Mouse (Mus musculus) kidney, embryonic 16.5 days (tissue): ENCODE results near the gene Map4k2. TPM values are rescaled to one million over a fixed set of nuclear protein-coding genes. Genes with fewer than 3 reads are reported as not detected.

Experiments used
- ATAC-seq: fragments of 200-750 bp; cut with Nextera tagmentation; 2 replicates; pipeline ENCODE4 v1.8.0; 2017; ENCODE audit warnings: moderate TSS enrichment; ENCODE audit not compliant: low FRiP score, low TSS enrichment
- H3K27ac ChIP-seq: fragments of 300-500 bp; sonication (generic); 2 replicates; pipeline ENCODE4 v1.5.1; 2014; ENCODE audit warnings: low read length
- H3K27me3 ChIP-seq: fragments of 300-500 bp; sonication (generic); 2 replicates; pipeline ENCODE4 v1.6.1; 2014; ENCODE audit warnings: low read length, control low read depth, mixed read lengths; ENCODE audit not compliant: insufficient read depth
- H3K36me3 ChIP-seq: fragments of 300-500 bp; sonication (generic); 2 replicates; pipeline ENCODE4 v1.6.1; 2014; ENCODE audit warnings: low read length, control low read depth, mixed read lengths; ENCODE audit not compliant: insufficient read depth
- H3K4me1 ChIP-seq: fragments of 300-500 bp; sonication (generic); 2 replicates; pipeline ENCODE4 v1.6.1; 2014; ENCODE audit warnings: low read length, control low read depth, mixed read lengths; ENCODE audit not compliant: insufficient read depth
- H3K4me2 ChIP-seq: fragments of 300-500 bp; sonication (generic); replicated peaks from 2 replicates; pipeline ENCODE4 v1.6.1; 2014; ENCODE audit warnings: low read depth, low read length
- H3K4me3 ChIP-seq: fragments of 300-500 bp; sonication (generic); 2 replicates; pipeline ENCODE4 v1.5.1; 2014; ENCODE audit warnings: mild to moderate bottlenecking, low read length
- H3K9ac ChIP-seq: fragments of 300-500 bp; sonication (generic); replicated peaks from 2 replicates; pipeline ENCODE4 v1.6.1; 2014; ENCODE audit warnings: low read length
- H3K9me3 ChIP-seq: fragments of 300-500 bp; sonication (generic); 2 replicates; pipeline ENCODE4 v1.6.1; 2016; ENCODE audit warnings: low read length, control low read depth
- WGBS: fragments of 180-500 bp; shearing (Covaris S2); extraction: QIAGEN DNeasy Blood & Tissue Kit; methylation state at CpG from one replicate; pipeline ENCODE4 v1.1.7; 2014; 5-methylcytosine and 5-hydroxymethylcytosine counted together
- polyA plus RNA-seq: library from polyadenylated mRNA; unstranded; fragments of >200 nt; fragmentation: Nextera tagmentation; extraction: Ambion mirVana; gene quantifications from 2 replicates; pipeline ENCODE4 v1.2.1, GENCODE M21; 2015

Gene Map4k2
- 25.9 and 28.7 TPM in 2 replicates for polyA plus RNA-seq

DNA sequence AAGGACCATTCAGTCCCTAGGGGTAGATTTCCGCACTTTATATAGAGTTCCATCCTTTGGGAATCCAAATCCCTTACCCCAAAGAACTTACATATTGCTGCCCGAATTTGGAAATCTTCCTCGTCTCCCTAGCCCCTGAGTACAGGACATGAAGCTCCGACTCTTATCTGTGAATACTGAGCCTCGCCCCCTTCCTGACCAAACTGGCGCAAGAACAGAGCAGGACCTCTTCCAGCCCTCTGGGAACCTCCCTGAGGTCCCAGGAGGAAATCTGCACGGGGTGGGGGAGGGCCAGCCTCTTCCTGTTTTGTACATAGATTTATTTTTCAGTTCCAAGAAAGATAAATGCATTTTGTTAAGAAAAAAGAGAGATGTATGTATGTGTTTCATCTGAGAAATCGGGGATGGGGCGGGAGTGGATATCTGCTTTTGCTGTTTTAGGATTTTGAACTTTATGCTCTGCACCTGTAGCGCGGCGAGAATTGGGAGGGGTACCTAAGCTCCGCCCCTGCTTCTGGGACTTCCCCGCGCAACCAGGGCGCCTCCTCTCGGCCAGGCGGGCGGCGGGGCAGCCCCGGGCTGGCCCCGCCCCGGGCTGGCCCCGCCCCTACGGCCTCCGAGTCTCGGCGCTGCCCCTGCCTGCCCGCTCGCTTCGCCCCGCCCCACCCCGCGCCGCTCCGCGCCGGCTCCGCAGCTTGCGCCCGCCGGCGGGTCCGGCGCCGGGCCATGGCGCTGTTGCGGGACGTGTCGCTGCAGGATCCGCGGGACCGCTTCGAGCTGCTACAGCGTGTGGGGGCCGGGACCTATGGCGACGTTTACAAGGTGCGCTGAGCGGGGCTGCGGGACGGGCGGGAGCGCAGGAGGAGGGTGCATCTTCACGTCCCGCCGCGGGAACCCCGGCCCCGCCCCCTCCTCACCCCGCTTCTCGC, at the start of gene Map4k2:
Map4k2 (plus strand) TSS at position 612 of the 929 bp plus-strand sequence.
- WGBS = 4% methylated on average over 50 of the region's 72 CpGs
- H3K9me3 ChIP-seq = no peaks in the 10 kb centered on the region
- no peaks in the 10 kb centered on the region for H3K27me3 ChIP-seq
- peaks cover 36% of the 10 kb centered on the region for H3K4me1 ChIP-seq
- H3K27ac ChIP-seq = peak within 1 kb of the TSS; percentile 65
- peak within 1 kb of the TSS; percentile 82 for H3K4me3 ChIP-seq
- H3K9ac ChIP-seq = peak within 1 kb of the TSS; percentile 77
- H3K36me3 ChIP-seq = peaks cover 45% of the 10 kb centered on the region
- H3K4me2 ChIP-seq = peak within 1 kb of the TSS; percentile 99
- peak; percentile 75 for ATAC-seq

DNA sequence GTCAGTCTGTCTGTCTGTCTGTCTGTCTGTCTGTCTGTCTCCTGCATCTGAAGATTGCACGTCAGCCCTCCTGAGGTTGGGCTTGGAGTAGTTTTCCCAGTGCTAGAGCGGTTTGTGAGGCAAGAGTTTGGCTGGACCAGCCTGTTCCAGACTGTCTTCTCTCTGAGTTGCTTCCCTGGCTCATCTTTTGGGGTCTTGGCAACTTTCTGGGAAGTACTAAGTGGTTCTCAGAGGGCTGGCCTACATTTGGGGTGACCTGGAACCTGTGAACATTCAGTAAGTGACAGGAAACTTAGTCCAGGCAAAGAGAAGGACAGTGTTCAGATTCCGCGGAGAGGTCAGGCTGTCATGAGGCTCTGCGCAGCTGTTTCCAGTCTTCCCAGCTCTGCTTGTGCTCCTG, 48.7 kb upstream of the Map4k2 start:
- Histone ChIP-seq H3K4me1 (peaks cover 10% of the 10 kb centered on the region), H3K27ac (peak overlapping the region; percentile 78), H3K36me3 (peaks cover 34% of the 10 kb centered on the region), H3K27me3 (no peaks in the 10 kb centered on the region), H3K9ac (no peak overlapping the region), H3K4me2 (no peak overlapping the region), H3K9me3 (no peaks in the 10 kb centered on the region), H3K4me3 (no peak overlapping the region)
- 88% methylated on average over 5 of the region's 5 CpGs for WGBS
- ATAC-seq = no peak

DNA sequence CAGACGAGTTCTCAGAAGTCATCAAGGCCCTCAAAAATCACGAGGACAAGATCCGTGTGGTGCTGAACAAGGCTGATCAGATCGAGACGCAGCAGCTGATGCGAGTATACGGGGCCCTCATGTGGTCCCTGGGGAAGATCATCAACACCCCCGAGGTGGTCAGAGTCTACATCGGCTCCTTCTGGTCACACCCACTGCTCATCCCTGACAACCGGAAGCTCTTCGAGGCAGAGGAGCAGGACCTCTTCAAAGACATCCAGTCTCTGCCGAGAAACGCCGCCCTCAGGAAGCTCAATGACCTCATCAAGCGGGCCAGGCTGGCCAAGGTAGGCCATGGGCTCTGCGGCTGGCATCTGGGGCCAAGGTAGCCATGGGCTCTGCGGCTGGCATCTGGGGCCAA, 46.6 kb upstream of the Map4k2 start:
- no peak for ATAC-seq
- Histone ChIP-seq H3K4me1 (peaks cover 3% of the 10 kb centered on the region; the same call in 1 of the 2 replicates), H3K27ac (no peak overlapping the region), H3K4me3 (no peak overlapping the region), H3K36me3 (peaks cover 48% of the 10 kb centered on the region), H3K27me3 (no peaks in the 10 kb centered on the region), H3K4me2 (no peak overlapping the region), H3K9ac (no peak overlapping the region), H3K9me3 (no peaks in the 10 kb centered on the region)
- 93% methylated on average over 17 of the region's 17 CpGs for WGBS

DNA sequence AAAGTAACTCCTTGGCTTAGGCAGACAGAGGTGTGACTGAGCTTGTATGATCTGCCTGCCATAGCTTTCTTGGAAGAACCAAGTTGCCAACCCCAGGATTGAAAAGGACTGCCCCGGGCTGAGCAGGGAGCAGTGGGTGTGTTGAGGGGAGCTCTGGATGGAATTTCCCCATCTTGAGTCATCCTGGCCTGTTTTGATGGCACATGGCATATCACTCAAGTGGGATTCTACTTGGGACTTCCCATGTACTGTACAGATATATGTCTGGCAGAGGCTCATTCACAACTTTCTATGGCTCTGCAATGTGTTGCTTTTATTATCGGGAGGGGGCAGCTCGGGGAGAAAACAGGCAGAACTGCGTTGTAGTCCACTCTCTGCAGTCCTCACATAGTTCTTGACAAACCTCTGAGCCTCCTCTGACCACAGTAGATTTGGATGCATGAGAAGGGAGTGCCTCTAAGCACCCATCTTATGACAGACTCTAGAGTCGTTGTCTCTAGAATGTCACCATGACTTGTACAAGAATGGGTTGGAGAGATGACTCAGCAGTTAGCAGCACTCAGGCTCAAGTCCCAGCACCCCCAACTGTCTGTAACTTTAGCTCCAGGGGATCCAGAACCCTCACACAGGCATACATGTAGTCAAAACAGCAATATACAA, 44.3 kb upstream of the Map4k2 start:
- Histone ChIP-seq H3K27ac (no peak overlapping the region), H3K36me3 (peaks cover 54% of the 10 kb centered on the region), H3K4me3 (no peak overlapping the region), H3K4me1 (no peaks in the 10 kb centered on the region), H3K9me3 (no peaks in the 10 kb centered on the region), H3K9ac (no peak overlapping the region), H3K4me2 (no peak overlapping the region), H3K27me3 (no peaks in the 10 kb centered on the region)
- WGBS = 92% methylated on average over 5 of the region's 5 CpGs
- ATAC-seq = no peak

DNA sequence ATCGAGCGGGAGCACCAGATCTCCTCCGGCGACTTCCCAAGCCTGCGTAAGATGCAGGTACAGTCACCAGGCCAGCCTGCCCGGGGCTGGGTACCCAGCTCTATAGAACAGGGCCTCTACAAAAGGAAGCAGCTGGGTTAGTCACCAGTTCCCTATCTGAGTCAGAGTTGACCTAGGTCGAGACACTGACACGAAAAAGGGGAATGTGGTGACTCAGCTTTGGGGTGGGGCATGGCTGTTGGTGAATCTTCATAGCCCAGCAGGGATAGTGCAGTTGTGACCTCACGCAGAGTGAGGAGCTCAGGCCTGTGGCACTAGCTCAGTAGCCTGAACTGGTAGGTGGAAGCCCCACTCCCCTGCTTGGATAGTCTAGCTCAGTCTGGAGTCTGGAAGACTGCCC, 43.3 kb upstream of the Map4k2 start:
- H3K27me3 ChIP-seq = no peaks in the 10 kb centered on the region
- H3K36me3 ChIP-seq = peaks cover 54% of the 10 kb centered on the region
- no peaks in the 10 kb centered on the region for H3K4me1 ChIP-seq
- no peak overlapping the region for H3K9ac ChIP-seq
- H3K4me3 ChIP-seq = no peak overlapping the region
- 90% methylated on average over 9 of the region's 9 CpGs for WGBS
- no peak overlapping the region for H3K27ac ChIP-seq
- H3K9me3 ChIP-seq = no peaks in the 10 kb centered on the region
- ATAC-seq = no peak
- H3K4me2 ChIP-seq = no peak overlapping the region

DNA sequence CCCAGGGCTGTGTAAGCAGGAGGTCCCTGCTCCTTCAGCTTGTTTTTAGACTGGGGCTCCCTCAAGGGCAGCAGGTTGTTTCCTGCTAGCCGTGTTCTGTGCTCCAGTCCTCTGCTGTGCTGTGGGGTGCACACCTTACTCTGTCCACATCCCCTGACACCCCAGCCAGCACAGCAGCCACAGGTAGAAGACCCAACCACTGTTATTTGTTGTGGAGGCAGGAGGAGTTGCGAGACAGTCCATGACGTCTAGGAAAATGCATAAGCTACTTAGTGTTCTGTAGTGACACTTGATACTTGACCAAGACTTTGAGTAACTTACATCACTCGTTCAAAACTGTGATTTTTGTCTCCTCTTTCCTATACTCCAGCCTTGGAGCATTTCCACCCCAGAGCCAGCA, 41.9 kb upstream of the Map4k2 start:
- Histone ChIP-seq H3K36me3 (peaks cover 54% of the 10 kb centered on the region), H3K4me1 (no peaks in the 10 kb centered on the region), H3K9me3 (no peaks in the 10 kb centered on the region), H3K4me3 (no peak overlapping the region), H3K27me3 (no peaks in the 10 kb centered on the region), H3K27ac (peak overlapping the region; percentile 51), H3K4me2 (no peak overlapping the region), H3K9ac (no peak overlapping the region)
- WGBS = 57% methylated on average over 4 of the region's 4 CpGs
- no peak for ATAC-seq

DNA sequence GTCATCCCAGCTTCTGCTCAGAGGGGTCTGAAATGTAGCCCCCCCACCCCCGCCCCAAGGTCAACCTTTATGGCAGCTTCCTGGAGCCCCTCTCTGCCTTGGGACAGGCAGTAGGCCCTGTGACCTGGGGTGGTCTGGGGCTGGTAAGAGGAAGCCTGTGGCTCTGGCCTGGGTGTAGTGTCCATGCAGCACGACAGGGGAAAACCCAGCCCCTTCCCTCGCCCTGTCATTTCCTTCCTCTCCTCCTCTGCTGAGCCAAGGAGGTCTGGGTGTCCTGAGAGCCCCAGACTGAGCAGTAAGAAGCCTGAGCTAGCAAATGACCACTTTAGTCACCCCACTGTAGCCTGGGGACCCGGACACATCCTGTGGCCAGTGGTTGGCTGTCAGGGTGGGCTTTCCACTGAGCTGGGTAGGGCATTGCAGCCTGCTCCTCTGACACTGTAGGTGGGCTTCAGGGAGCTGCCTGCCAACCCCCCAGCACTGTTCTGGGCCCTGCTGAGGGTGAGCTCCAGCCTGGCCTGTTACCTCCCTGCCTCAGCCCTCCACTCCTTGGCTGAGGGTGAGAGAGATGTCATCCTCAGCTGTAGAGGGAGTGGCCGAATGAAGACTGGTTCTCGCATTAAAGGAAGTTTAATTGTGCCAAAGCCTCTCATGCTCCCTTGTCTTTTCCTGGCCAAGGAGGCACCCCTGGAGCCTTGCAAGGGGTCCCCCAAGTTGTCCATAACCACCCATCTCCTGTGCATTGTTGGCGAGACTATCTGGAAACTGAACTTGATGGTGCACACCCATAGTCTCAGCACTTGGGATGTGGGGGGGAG, 41.3 kb upstream of the Map4k2 start:
- no peak overlapping the region for H3K4me3 ChIP-seq
- H3K27ac ChIP-seq = peak overlapping the region; percentile 54
- no peaks in the 10 kb centered on the region for H3K9me3 ChIP-seq
- peaks cover 47% of the 10 kb centered on the region for H3K36me3 ChIP-seq
- H3K4me2 ChIP-seq = no peak overlapping the region
- H3K9ac ChIP-seq = no peak overlapping the region
- no peaks in the 10 kb centered on the region for H3K4me1 ChIP-seq
- 79% methylated on average over 7 of the region's 7 CpGs for WGBS
- H3K27me3 ChIP-seq = no peaks in the 10 kb centered on the region
- no peak for ATAC-seq

DNA sequence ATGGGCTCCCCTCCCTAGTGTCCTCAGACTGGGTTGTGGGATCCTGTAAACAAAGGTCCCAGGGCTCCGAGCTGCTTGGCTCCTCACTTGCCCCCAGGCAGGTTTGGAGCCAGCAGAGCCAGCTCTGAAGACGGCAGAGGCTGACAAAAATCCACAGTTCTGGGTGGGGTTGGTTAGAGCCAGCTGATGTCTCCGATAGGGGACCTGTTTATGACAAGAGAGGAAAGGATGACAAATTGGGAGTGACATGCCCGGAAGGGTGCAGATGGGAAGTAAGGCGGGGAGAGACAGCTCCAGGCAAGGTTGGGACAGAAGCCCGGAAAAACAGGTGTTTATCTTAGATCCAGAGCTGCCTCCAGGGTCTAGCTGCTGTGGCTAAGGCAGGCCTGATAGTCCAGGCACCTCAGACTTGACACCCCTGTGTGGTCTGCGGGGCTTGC, 40.5 kb upstream of the Map4k2 start:
- no peak for ATAC-seq
- Histone ChIP-seq H3K4me3 (no peak overlapping the region), H3K4me1 (no peaks in the 10 kb centered on the region), H3K27me3 (no peaks in the 10 kb centered on the region), H3K4me2 (no peak overlapping the region), H3K9me3 (no peaks in the 10 kb centered on the region), H3K27ac (peak overlapping the region; percentile 54), H3K36me3 (peaks cover 39% of the 10 kb centered on the region), H3K9ac (no peak overlapping the region)
- 69% methylated on average over 7 of the region's 7 CpGs for WGBS

DNA sequence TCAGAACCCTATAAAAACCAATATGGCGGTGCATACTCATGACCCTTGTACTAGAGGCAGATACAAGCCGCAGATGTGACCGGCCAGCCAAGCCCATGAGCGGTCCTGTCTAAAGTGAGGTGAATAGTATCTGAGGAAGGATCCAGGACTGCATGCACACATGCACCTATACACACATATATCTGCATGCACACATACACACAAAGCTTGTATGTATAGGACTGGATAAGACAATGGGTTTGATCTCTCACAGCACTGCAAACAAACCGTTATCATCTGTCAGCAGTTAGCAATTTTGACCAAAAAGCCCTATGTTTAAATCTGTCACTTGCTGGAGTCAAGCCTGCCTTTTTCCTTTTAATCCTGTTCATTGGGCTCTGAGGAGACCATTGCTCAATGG, 38.8 kb upstream of the Map4k2 start:
- no peak for ATAC-seq
- no peak overlapping the region for H3K9ac ChIP-seq
- H3K36me3 ChIP-seq = peaks cover 29% of the 10 kb centered on the region
- no peak overlapping the region for H3K4me3 ChIP-seq
- peaks cover 9% of the 10 kb centered on the region for H3K4me1 ChIP-seq
- no peaks in the 10 kb centered on the region for H3K27me3 ChIP-seq
- no peaks in the 10 kb centered on the region for H3K9me3 ChIP-seq
- no peak overlapping the region for H3K4me2 ChIP-seq
- H3K27ac ChIP-seq = no peak overlapping the region
- 94% methylated on average over 5 of the region's 5 CpGs for WGBS
